Mouse (Mus musculus) stomach, embryonic 16.5 days (tissue): ENCODE data around the gene Zdhhc6. TPM values are rescaled to one million over a fixed set of nuclear protein-coding genes. Genes with fewer than 3 reads are reported as not detected.

Source experiments
- ATAC-seq: fragments of 200-750 bp; cut with Nextera tagmentation; 2 replicates; pipeline ENCODE4 v1.8.0; 2017; ENCODE audit warnings: moderate number of reproducible peaks, moderate TSS enrichment; ENCODE audit not compliant: insufficient read depth, low FRiP score
- H3K27ac ChIP-seq: fragments of 300-500 bp; sonication (generic); 2 replicates; pipeline ENCODE4 v1.5.1; 2014; ENCODE audit warnings: low read length
- H3K27me3 ChIP-seq: fragments of 300-500 bp; sonication (generic); 2 replicates; pipeline ENCODE4 v1.6.1; 2014; ENCODE audit warnings: low read length, control low read depth, mixed read lengths; ENCODE audit not compliant: control insufficient read depth, insufficient read depth
- H3K36me3 ChIP-seq: fragments of 300-500 bp; sonication (generic); 2 replicates; pipeline ENCODE4 v1.6.1; 2014; ENCODE audit warnings: low read length; ENCODE audit not compliant: control insufficient read depth, insufficient read depth
- H3K4me1 ChIP-seq: fragments of 300-500 bp; sonication (generic); 2 replicates; pipeline ENCODE4 v1.6.1; 2014; ENCODE audit warnings: low read length, control low read depth, mixed read lengths; ENCODE audit not compliant: control insufficient read depth, insufficient read depth
- H3K4me2 ChIP-seq: fragments of 300-500 bp; sonication (generic); 2 replicates; pipeline ENCODE4 v1.6.1; 2014; ENCODE audit warnings: low read depth, low read length, mixed read lengths
- H3K4me3 ChIP-seq: fragments of 300-500 bp; sonication (generic); replicated peaks from 2 replicates; pipeline ENCODE4 v1.5.1; 2014; ENCODE audit warnings: mild to moderate bottlenecking, low read length
- H3K9ac ChIP-seq: fragments of 300-500 bp; sonication (generic); 2 replicates; pipeline ENCODE4 v1.6.1; 2014; ENCODE audit warnings: low read length
- H3K9me3 ChIP-seq: fragments of 300-500 bp; sonication (generic); replicated peaks from 2 replicates; pipeline ENCODE4 v1.6.1; 2016; ENCODE audit warnings: low read length, control low read depth; ENCODE audit not compliant: control insufficient read depth
- WGBS: fragments of 180-500 bp; shearing (Covaris S2); extraction: QIAGEN DNeasy Blood & Tissue Kit; methylation state at CpG from one replicate; pipeline ENCODE4 v1.1.7; 2014; 5-methylcytosine and 5-hydroxymethylcytosine counted together
- polyA plus RNA-seq: library from polyadenylated mRNA; unstranded; fragments of >200 nt; fragmentation: Nextera tagmentation; extraction: Ambion mirVana; gene quantifications from 2 replicates; pipeline ENCODE4 v1.2.1, GENCODE M21; 2015

The Zdhhc6 gene
- polyA plus RNA-seq, 1 experiment from 2014 or later, result 85.8 TPM

GRCm38 (mm10) chr19:55337066-55337465 lies 21.2 kb upstream of the Zdhhc6 start:
- no peak for ATAC-seq
- Histone ChIP-seq H3K4me1 (peaks cover 4% of the 10 kb centered on the region; the same call in 1 of the 2 replicates), H3K4me2 (no peak overlapping the region), H3K9me3 (no peaks in the 10 kb centered on the region), H3K27me3 (no peaks in the 10 kb centered on the region), H3K36me3 (no peaks in the 10 kb centered on the region), H3K9ac (no peak overlapping the region), H3K4me3 (no peak overlapping the region), H3K27ac (no peak overlapping the region)
- WGBS, result 71% methylated on average over 9 of the region's 9 CpGs

DNA sequence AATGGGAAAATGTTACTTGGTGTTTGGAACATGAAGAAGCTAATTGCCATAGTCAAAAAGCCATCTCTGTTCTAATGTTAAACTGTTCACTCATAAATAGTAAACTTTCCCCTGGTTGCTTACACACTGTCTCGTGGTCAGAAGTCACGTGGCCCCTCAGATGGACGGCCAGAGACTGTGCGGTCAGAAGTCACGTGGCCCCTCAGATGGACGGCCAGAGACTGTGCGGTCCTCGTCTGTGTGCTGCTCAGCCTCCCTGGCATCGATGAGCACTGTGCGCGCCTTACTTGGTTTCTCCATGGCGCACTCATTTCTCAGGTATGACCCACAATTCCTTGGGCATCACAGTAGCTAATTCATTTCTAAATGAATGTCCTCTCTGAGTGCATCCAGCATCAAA lies 20.6 kb upstream of the Zdhhc6 start:
- WGBS, result 77% methylated on average over 12 of the region's 12 CpGs
- ATAC-seq, result no peak
- H3K9me3 ChIP-seq, result no peaks in the 10 kb centered on the region
- no peaks in the 10 kb centered on the region for H3K4me1 ChIP-seq
- H3K36me3 ChIP-seq, result no peaks in the 10 kb centered on the region
- no peak overlapping the region for H3K9ac ChIP-seq
- no peak overlapping the region for H3K4me2 ChIP-seq
- no peaks in the 10 kb centered on the region for H3K27me3 ChIP-seq
- no peak overlapping the region for H3K27ac ChIP-seq
- no peak overlapping the region for H3K4me3 ChIP-seq

- no peaks in the 10 kb centered on the region for H3K4me1 ChIP-seq
- H3K4me2 ChIP-seq, result no peak overlapping the region
- no peak overlapping the region for H3K9ac ChIP-seq
- no peaks in the 10 kb centered on the region for H3K9me3 ChIP-seq
- H3K27me3 ChIP-seq, result no peaks in the 10 kb centered on the region
- 92% methylated on average over 1 of the region's 1 CpGs for WGBS
- no peak overlapping the region for H3K27ac ChIP-seq
- no peak for ATAC-seq
- H3K36me3 ChIP-seq, result no peaks in the 10 kb centered on the region
- no peak overlapping the region for H3K4me3 ChIP-seq
These were observed 20.0 kb upstream of the Zdhhc6 start for GRCm38 (mm10) chr19:55335881-55336280.

- ATAC-seq, result peak; percentile 64; the same call in 1 of the 2 replicates
- no peak overlapping the region for H3K27ac ChIP-seq
- no peak overlapping the region for H3K9ac ChIP-seq
- no peaks in the 10 kb centered on the region for H3K4me1 ChIP-seq
- WGBS, result 90% methylated on average over 8 of the region's 8 CpGs
- H3K27me3 ChIP-seq, result no peaks in the 10 kb centered on the region
- no peak overlapping the region for H3K4me3 ChIP-seq
- H3K36me3 ChIP-seq, result no peaks in the 10 kb centered on the region
- no peak overlapping the region for H3K4me2 ChIP-seq
- H3K9me3 ChIP-seq, result no peaks in the 10 kb centered on the region
These were observed 16.9 kb upstream of the Zdhhc6 start for GRCm38 (mm10) chr19:55332641-55333268.

- no peaks in the 10 kb centered on the region for H3K36me3 ChIP-seq
- H3K4me3 ChIP-seq, result no peak overlapping the region
- no peak overlapping the region for H3K27ac ChIP-seq
- 87% methylated on average over 5 of the region's 5 CpGs for WGBS
- no peak overlapping the region for H3K9ac ChIP-seq
- no peaks in the 10 kb centered on the region for H3K27me3 ChIP-seq
- ATAC-seq, result no peak
- no peaks in the 10 kb centered on the region for H3K4me1 ChIP-seq
- no peak overlapping the region for H3K4me2 ChIP-seq
- H3K9me3 ChIP-seq, result no peaks in the 10 kb centered on the region
These were observed 15.9 kb upstream of the Zdhhc6 start for GRCm38 (mm10) chr19:55331776-55332175.

DNA sequence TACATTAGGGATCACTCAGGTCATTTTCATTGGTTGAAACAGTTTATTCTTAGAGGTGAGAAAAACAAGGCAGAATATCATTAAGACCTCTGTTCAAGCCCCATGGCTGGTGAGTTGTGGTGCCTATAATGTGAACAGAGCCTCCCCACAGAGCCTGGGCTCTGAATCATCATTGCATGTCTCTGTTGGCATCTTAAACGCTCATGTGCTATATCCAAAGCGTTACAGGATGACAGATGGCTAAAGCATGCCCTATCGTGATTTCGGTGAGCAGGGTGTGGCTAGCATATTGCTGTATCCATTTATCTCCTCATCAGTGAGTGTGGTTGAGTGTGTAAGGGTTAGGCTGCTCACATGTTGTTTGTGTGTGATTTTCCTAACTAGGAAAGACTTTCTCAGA lies 11.7 kb upstream of the Zdhhc6 start:
- Histone ChIP-seq H3K27me3 (no peaks in the 10 kb centered on the region), H3K9me3 (no peaks in the 10 kb centered on the region), H3K9ac (no peak overlapping the region), H3K4me1 (no peaks in the 10 kb centered on the region), H3K4me3 (no peak overlapping the region), H3K36me3 (peaks cover 4% of the 10 kb centered on the region; the same call in 1 of the 2 replicates), H3K4me2 (no peak overlapping the region), H3K27ac (no peak overlapping the region)
- WGBS, result 70% methylated on average over 4 of the region's 4 CpGs
- ATAC-seq, result no peak

DNA sequence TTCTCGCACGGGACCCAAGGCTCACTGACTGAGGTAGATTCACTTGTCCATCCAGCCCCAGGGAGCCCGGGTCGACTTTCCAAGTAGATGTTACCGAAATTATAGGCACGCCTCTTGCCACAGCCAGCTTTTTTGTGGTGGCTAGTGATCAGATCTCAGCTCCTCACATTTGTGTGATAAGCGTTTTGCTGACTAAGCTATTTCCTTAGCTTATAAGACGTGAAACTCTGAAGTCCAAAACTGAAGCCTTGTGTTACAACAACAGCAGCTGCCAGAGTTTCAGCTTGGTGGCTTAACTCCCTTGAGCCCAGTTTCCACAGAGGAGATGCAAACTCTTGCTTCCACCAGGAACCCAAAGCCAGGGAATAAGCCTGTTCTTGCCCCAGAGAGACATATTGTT lies 6.8 kb upstream of the Zdhhc6 start:
- no peaks in the 10 kb centered on the region for H3K9me3 ChIP-seq
- no peak for ATAC-seq
- no peak overlapping the region for H3K27ac ChIP-seq
- no peak overlapping the region for H3K4me3 ChIP-seq
- H3K27me3 ChIP-seq, result no peaks in the 10 kb centered on the region
- H3K4me2 ChIP-seq, result no peak overlapping the region
- H3K36me3 ChIP-seq, result peaks cover 4% of the 10 kb centered on the region; the same call in 1 of the 2 replicates
- WGBS, result 94% methylated on average over 8 of the region's 8 CpGs
- H3K4me1 ChIP-seq, result no peaks in the 10 kb centered on the region
- H3K9ac ChIP-seq, result no peak overlapping the region

- Histone ChIP-seq H3K9me3 (no peaks in the 10 kb centered on the region), H3K4me2 (no peak overlapping the region), H3K27ac (no peak overlapping the region), H3K4me3 (no peak overlapping the region), H3K36me3 (peaks cover 4% of the 10 kb centered on the region; the same call in 1 of the 2 replicates), H3K27me3 (no peaks in the 10 kb centered on the region), H3K4me1 (peaks cover 8% of the 10 kb centered on the region), H3K9ac (no peak overlapping the region)
- no peak for ATAC-seq
- 70% methylated on average over 5 of the region's 5 CpGs for WGBS
These were observed 3.7 kb upstream of the Zdhhc6 start for GRCm38 (mm10) chr19:55319521-55319920.

DNA sequence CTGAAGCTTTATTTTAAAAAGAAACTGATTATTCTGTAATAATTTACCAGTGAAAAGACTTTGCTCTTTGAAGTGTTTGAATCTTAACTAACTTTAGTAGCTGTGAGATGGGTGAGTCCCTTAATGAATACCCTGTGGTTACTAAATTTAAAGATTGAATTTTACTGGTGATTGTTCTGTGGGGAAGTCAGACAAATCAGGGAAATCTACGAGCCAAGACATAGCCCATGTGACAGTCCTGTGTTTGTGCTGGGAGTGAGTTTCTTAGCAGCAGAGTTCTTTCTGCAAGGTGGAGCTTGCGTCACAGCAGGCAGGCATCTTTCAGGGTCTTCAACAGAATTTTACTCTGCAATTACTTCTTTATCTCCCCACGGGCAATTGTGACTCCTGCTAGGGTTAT lies 3.2 kb upstream of the Zdhhc6 start:
- H3K4me1 ChIP-seq, result peaks cover 11% of the 10 kb centered on the region
- H3K4me3 ChIP-seq, result no peak overlapping the region
- H3K27ac ChIP-seq, result no peak overlapping the region
- H3K9me3 ChIP-seq, result no peaks in the 10 kb centered on the region
- ATAC-seq, result no peak
- H3K4me2 ChIP-seq, result no peak overlapping the region
- H3K36me3 ChIP-seq, result peaks cover 4% of the 10 kb centered on the region; the same call in 1 of the 2 replicates
- 61% methylated on average over 3 of the region's 3 CpGs for WGBS
- no peak overlapping the region for H3K9ac ChIP-seq
- no peaks in the 10 kb centered on the region for H3K27me3 ChIP-seq
